Mouse (Mus musculus): ENCODE results near the gene Rad51ap2. TPM values are rescaled to one million over a fixed set of nuclear protein-coding genes. Genes with fewer than 3 reads are reported as not detected.
A peak's percentile ranks its signal among the peaks of the same experiment; 100 is the strongest.

Rad51ap2 gene
- polyA plus RNA-seq, 1 experiment from 2014 or later: not detected

- H3K4me3 ChIP-seq (replicated peaks): peak overlapping the region; percentile 28; the same call in 1 of the 2 replicates
- ATAC-seq (ENCODE audit: low read depth): no peak
Observed at GRCm38 (mm10) chr12:11437266-11437906, 18.5 kb upstream of the Rad51ap2 start.

DNA sequence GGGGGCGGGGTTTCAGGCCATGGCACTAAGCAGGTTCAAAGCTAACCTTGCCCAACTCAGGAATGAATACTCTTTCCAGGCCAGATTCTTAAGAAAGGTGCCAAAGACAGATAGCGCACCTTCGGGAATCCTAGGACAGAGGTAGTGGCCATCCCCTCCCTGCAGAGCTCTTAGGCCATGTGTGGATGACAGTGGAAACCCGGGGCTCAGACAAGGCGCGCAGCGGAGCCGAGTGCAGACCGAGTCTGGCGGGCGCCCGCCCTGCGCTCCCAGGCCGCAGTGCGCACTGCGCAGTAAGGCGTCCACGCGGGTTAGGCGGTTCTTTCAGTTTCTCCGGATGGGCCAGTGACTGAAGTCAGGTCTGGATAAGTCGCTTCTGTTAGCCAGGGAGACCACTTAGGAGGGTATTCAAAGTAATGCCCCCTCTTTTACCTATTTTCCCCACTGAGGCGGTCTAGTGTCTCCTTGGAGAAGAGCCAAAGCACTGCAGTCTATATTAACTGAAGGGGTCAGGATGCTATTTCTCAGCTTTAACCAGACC is 17.9 kb upstream of the Rad51ap2 start:
- H3K27ac ChIP-seq: no peak overlapping the region
- no peak overlapping the region for H3K9ac ChIP-seq
- no peaks in the 10 kb centered on the region; the same call in 1 of the 2 replicates for H3K9me3 ChIP-seq (replicated peaks)
- ATAC-seq (ENCODE audit: low read depth) (no peak), DNase-seq (no peak)
- H3K36me3 ChIP-seq: no peaks in the 10 kb centered on the region
- peak overlapping the region; percentile 28; the same call in 1 of the 2 replicates for H3K4me2 ChIP-seq
- H3K4me3 ChIP-seq (replicated peaks): no peak overlapping the region
- 25% methylated on average over 23 of the region's 23 CpGs for WGBS (ENCODE audit: insufficient replicate concordance)
- H3K27me3 ChIP-seq: peaks cover 44% of the 10 kb centered on the region
- no peaks in the 10 kb centered on the region for H3K4me1 ChIP-seq (replicated peaks)

More at GRCm38 (mm10) chr12:11437266-11437906, 18.5 kb upstream of the Rad51ap2 start:
- WGBS (ENCODE audit: insufficient replicate concordance): 15% methylated on average over 17 of the region's 17 CpGs
- no peaks in the 10 kb centered on the region; the same call in 1 of the 2 replicates for H3K9me3 ChIP-seq (replicated peaks)
- peak; percentile 12 for DNase-seq
- H3K9ac ChIP-seq: no peak overlapping the region
- H3K36me3 ChIP-seq: no peaks in the 10 kb centered on the region
- no peak overlapping the region for H3K27ac ChIP-seq
- peak overlapping the region; percentile 47 for H3K4me2 ChIP-seq
- no peaks in the 10 kb centered on the region for H3K4me1 ChIP-seq (replicated peaks)
- H3K27me3 ChIP-seq: peaks cover 44% of the 10 kb centered on the region

GRCm38 (mm10) chr12:11454146-11454545 is 1.7 kb upstream of the Rad51ap2 start:
- WGBS (ENCODE audit: insufficient replicate concordance): 55% methylated on average over 5 of the region's 5 CpGs
- peaks cover 10% of the 10 kb centered on the region for H3K27me3 ChIP-seq
- no peak overlapping the region for H3K4me3 ChIP-seq (replicated peaks)
- H3K36me3 ChIP-seq: no peaks in the 10 kb centered on the region
- H3K27ac ChIP-seq: no peak overlapping the region
- H3K9ac ChIP-seq: no peak overlapping the region
- ATAC-seq (ENCODE audit: low read depth) (no peak), DNase-seq (no peak)
- H3K4me1 ChIP-seq (replicated peaks): peaks cover 6% of the 10 kb centered on the region
- H3K9me3 ChIP-seq (replicated peaks): no peaks in the 10 kb centered on the region
- no peak overlapping the region for H3K4me2 ChIP-seq

GRCm38 (mm10) chr12:11456213-11456612 is 334 bp downstream of the Rad51ap2 start:
- WGBS (ENCODE audit: insufficient replicate concordance): 3% methylated on average over 11 of the region's 11 CpGs
- Histone ChIP-seq H3K4me1 (replicated peaks) (peaks cover 6% of the 10 kb centered on the region), H3K9me3 (replicated peaks) (no peaks in the 10 kb centered on the region), H3K4me3 (replicated peaks) (peak overlapping the region; percentile 43), H3K36me3 (no peaks in the 10 kb centered on the region), H3K9ac (no peak overlapping the region), H3K27ac (no peak overlapping the region), H3K4me2 (peak overlapping the region; percentile 70), H3K27me3 (peaks cover 10% of the 10 kb centered on the region)
- DNase-seq (no peak), ATAC-seq (ENCODE audit: low read depth) (peak; percentile 35; the same call in 1 of the 2 replicates)

- Histone ChIP-seq H3K4me1 (replicated peaks) (peaks cover 6% of the 10 kb centered on the region), H3K9me3 (replicated peaks) (no peaks in the 10 kb centered on the region), H3K9ac (no peak overlapping the region), H3K27ac (no peak overlapping the region), H3K4me3 (replicated peaks) (no peak overlapping the region), H3K4me2 (no peak overlapping the region; the same call in 1 of the 2 replicates), H3K27me3 (peaks cover 10% of the 10 kb centered on the region), H3K36me3 (no peaks in the 10 kb centered on the region)
- DNase-seq (no peak), ATAC-seq (ENCODE audit: low read depth) (no peak)
- 70% methylated on average over 4 of the region's 4 CpGs for WGBS (ENCODE audit: insufficient replicate concordance)
Observed at GRCm38 (mm10) chr12:11456632-11457031, 753 bp downstream of the Rad51ap2 start.

Other genes starting within 250 kb of the Rad51ap2 start
- gene Msgn1, start 247.1 kb upstream of the Rad51ap2 start, polyA plus RNA-seq (2015; fragmentation: Nextera tagmentation; extraction: Ambion mirVana): not detected in 2 replicates
- 9.2 and 12.2 TPM in 2 replicates for gene Gen1, start 190.3 kb upstream of the Rad51ap2 start, polyA plus RNA-seq (2015; fragmentation: Nextera tagmentation; extraction: Ambion mirVana)
- 93.3 and 107 TPM in 2 replicates for gene Smc6, start 190.2 kb upstream of the Rad51ap2 start, polyA plus RNA-seq (2015; fragmentation: Nextera tagmentation; extraction: Ambion mirVana)
- gene Vsnl1, start 19.5 kb upstream of the Rad51ap2 start, polyA plus RNA-seq (2015; fragmentation: Nextera tagmentation; extraction: Ambion mirVana): 0.15 and 0.20 TPM in 2 replicates